10 mouse cellular contexts compared by ENCODE assay signal in the genomic region with DNA sequence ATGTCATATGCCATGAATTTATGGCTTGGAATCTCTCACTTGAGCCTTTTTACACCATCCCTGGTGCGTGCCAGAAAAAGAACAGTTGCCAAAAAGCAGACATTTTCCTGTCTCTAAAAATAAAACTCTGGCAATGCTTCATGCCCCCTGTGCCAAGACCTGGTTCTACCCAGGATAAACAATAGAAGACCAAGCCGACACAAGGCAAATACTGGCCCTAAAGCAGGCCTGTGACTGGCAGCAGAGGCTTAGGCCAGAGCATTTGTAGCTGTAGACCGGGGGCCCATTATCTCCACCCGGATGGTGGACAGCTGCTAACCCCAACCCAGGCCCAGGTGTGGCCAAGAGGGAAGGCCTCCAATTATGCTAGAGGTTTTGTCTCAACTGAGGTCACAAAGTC. TPM values are rescaled to one million over a fixed set of nuclear protein-coding genes. Genes with fewer than 3 reads are reported as not detected.
A peak's percentile ranks its signal among the peaks of the same experiment; 100 is the strongest.
DNase-seq lines count a peak whose midpoint lies in the region; ATAC-seq lines count a peak whose summit lies in the region.
"Had no signal": no experiment of that assay in that cellular context is flagged by ENCODE, and none has a peak within 500 bp of the region (broad histone marks: within the 10 kb centered on the region; RNA-seq: fewer than 3 reads in every experiment).

No protein-coding gene starts in this region.

- H3K36me3 ChIP-seq in embryonic facial prominence, embryonic 10.5 days (replicated peaks): no peaks in the 10 kb centered on the region
- H3K36me3 ChIP-seq: liver, embryonic 13.5 days had no signal

- no peak overlapping the region for H3K4me3 ChIP-seq in embryonic facial prominence, embryonic 10.5 days
- H3K4me3 ChIP-seq: liver, embryonic 13.5 days had no signal

- peak overlapping the region; percentile 95 for H3K27ac ChIP-seq in embryonic facial prominence, embryonic 10.5 days (replicated peaks)
- H3K27ac ChIP-seq: liver, embryonic 13.5 days had no signal

- intact Hi-C loops in heart, postnatal 25 days (cut with DNase I): no loop called here

- ATAC-seq in megakaryocyte-erythroid progenitor cell, adult 5-6 weeks (replicated peaks; ENCODE audit: low FRiP score, low TSS enrichment, poor library complexity, severe bottlenecking): no peak

- peaks cover 52% of the 10 kb centered on the region for H3K4me1 ChIP-seq in embryonic facial prominence, embryonic 10.5 days
- H3K4me1 ChIP-seq: liver, embryonic 13.5 days had no signal

- DNase-seq in adrenal gland, adult 8-10 months: peak; percentile 25
- no peak for DNase-seq in adrenal gland, postnatal 25 days
- peak; percentile 85 for DNase-seq in 3T3-L1 (ENCODE audit: low read depth, low spot score)
- DNase-seq in embryonic facial prominence, embryonic 10.5 days (ENCODE audit: low spot score): no peak
- DNase-seq in heart, postnatal 25 days (ENCODE audit: low spot score): peak; percentile 4
- DNase-seq in frontal cortex, postnatal 14 days (ENCODE audit: low spot score in 2 of 2): no peak
- DNase-seq in ovary, postnatal 36 days (ENCODE audit: low spot score): no peak
- DNase-seq: liver, embryonic 13.5 days had no signal

- 85% methylated on average over 4 of the region's 4 CpGs for WGBS in embryonic facial prominence, embryonic 10.5 days

- no peaks in the 10 kb centered on the region for H3K9me3 ChIP-seq in embryonic facial prominence, embryonic 10.5 days
- H3K9me3 ChIP-seq: liver, embryonic 13.5 days had no signal

- H3K27me3 ChIP-seq in embryonic facial prominence, embryonic 10.5 days (replicated peaks; ENCODE audit: low read depth, poor library complexity, severe bottlenecking): no peaks in the 10 kb centered on the region
- H3K27me3 ChIP-seq: liver, embryonic 13.5 days had no signal

RNA-seq across cellular contexts. Expression of a gene that starts 41.5 kb away (rescaled TPM):
- under 1 TPM in 2 of 4 experiments, not detected in 2; 0.40 to 0.49 TPM for total RNA-seq in adrenal gland, adult 8-10 months (2022)
- total RNA-seq in adrenal gland, postnatal 25 days (2021): not detected in 2 replicates
- not detected in 2 replicates for polyA plus RNA-seq in embryonic facial prominence, embryonic 10.5 days (2016; fragmentation: Nextera tagmentation; extraction: Ambion mirVana)
- not detected for total RNA-seq in heart, postnatal 25 days (2021)
- not detected in 2 replicates for total RNA-seq in megakaryocyte-erythroid progenitor cell, adult 5-6 weeks (2014; fragmentation: Nextera tagmentation)
- total RNA-seq in megakaryocyte-erythroid progenitor cell, adult 5-6 weeks (2017): 2.9 TPM in 1 of 2 replicates, not detected in the other
- polyA plus RNA-seq: C2C12; liver, embryonic 13.5 days had no signal

Comparison
In these comparisons a context has a peak if more than half of its experiments do, and no peak if none do; other contexts are left out.
1. DNase-seq: peak in adrenal gland, adult 8-10 months (single experiment), 3T3-L1 (single experiment) and heart, postnatal 25 days (single experiment); none in adrenal gland, postnatal 25 days (single experiment), embryonic facial prominence, embryonic 10.5 days (single experiment), frontal cortex, postnatal 14 days (0 of 2) and ovary, postnatal 36 days (single experiment).